Mouse (Mus musculus) cerebellum, postnatal 36 days (tissue): ENCODE measurements at regions not wholly inside any gene's neighbourhood (a gene's known extent, or its start where the extent isn't known, plus 50 kb on each side); places are given as distances from the start of the nearest gene placed in this dataset.
"Not testable (repeated sequence)": the region's sequence is repeated elsewhere in the genome, so short reads cannot be mapped to it uniquely, and the experiment has no call there.

Source experiments
- DNase-seq, 2 experiments: peaks; one replicate each; pipeline ENCODE4 v3.0.0; 2021 to 2022; ENCODE audit warnings: mixed read lengths in 2 of 2

DNA sequence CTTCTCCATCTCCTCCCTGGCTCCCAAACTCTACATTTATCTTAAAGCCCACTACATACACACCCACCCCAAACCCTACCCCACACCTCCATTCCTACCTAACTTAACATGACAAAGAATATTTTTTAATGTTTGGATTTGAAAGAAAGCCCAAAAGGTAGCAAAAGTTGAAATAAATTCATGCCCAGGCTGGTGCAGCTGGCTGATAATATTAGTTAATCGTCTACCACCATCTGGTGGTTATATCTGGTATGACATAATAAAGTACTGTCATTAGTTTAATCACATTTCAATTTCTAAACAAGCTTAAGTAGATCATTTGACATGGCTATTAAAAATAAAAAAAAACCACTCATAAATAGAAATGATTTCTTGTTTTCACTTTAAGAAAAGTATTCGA lies 389.8 kb upstream of the Klhl1 start:
- no peak for DNase-seq

- DNase-seq: no peak
Measured at GRCm38 (mm10) chr14:96879701-96880100, 360.8 kb upstream of the Klhl1 start.

- no peak for DNase-seq
Measured at GRCm38 (mm10) chr14:96871969-96872368, 353.1 kb upstream of the Klhl1 start.

DNA sequence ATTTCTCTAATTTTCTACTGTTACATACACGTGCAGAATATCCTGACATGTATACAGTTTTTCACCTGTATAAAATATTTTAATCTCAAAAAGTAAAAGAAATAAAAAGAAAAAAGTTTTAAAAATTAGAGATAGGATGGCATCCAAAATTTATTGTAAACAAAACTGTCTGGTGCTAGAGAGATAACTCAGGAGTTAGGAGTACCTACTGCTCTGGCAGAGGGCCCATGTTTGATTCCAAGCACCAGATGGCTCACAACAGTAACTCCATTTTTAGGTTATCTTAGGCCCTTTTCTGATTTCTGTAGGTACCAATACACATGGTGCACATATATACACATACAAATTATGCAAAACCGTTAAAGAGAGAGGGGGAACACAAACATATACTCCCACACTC lies 320.0 kb upstream of the Klhl1 start:
- DNase-seq: peak; percentile 14 to 18

GRCm38 (mm10) chr14:96825083-96825482 lies 306.2 kb upstream of the Klhl1 start:
- DNase-seq: no peak

DNA sequence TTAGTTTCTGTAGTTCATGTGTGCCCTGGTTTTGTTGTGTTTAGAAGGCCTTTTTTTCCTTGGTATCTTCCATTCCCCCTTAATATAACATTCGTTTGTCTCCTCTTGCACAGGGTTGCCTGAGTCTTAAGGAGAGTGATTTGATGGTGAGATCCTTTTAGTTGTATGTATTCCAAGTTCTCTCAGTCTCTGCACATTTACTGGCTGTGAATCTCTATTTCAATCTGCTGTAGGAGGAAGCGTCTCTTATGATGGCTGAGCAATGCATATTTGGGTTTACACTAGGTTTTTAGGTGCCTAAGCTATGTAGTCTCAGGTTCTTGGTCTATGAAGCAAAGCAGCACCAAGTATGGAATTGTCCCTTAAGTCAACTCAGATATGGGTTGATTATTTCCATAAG lies 296.8 kb upstream of the Klhl1 start:
- no peak for DNase-seq

DNA sequence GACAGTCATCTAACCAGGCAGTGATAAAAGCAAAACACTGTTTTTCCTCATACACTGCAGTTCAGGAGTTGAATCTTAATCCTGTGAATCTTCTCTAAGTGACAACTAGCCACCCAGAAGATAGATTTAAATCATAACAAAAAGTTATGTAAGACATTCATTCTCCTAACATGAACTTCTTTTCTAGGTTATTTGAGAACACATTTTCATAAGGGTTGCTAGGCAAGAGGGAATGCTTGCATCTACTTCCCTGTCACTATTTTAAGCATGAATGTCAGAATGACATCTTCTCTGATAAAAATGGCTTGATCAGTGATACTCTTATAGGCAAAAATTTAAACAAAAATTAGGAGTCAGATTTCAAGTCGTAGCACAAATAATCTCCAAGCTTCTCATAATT lies 286.4 kb upstream of the Klhl1 start:
- DNase-seq: no peak

DNA sequence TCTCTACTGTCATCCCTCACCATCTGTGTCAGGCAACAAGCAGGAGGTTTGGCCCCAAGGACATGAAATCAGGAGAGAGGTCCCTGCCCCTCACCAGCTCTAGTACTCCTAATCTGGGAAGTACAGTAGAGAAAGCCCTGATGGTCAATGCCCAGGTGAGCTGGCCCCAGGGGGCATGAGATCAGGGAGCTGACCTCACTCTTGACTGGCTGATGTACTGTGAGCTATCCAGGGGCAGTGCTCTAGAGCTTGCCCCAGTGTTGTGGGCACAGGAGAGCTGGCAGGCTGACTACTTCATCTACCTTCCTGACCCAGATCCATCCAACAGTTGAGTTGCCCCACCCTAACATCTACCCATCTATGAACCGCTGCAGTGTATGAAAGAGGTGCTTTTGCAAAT lies 275.9 kb upstream of the Klhl1 start:
- DNase-seq: no peak

DNA sequence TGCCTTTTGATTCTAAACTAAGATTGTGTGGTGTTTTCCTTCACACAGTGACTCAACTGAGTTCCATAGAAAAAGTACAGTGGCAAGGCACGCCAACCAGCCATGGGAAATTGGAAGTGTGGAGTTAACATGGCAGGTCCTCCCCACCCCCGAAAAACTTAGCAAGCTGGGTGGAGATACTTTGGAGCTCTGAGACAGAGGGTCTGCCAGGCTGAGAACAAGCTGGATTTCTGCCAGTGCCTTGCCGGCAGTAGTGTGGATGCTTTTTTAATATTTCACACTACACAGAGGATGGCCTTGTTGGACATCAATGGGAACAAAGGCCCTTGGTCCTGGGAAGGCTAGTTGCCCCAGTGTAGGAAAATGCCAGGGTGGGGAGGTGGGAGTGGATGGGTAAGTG lies 269.0 kb upstream of the Klhl1 start:
- DNase-seq: no peak

GRCm38 (mm10) chr14:96787286-96787685 lies 268.4 kb upstream of the Klhl1 start:
- no peak for DNase-seq

DNA sequence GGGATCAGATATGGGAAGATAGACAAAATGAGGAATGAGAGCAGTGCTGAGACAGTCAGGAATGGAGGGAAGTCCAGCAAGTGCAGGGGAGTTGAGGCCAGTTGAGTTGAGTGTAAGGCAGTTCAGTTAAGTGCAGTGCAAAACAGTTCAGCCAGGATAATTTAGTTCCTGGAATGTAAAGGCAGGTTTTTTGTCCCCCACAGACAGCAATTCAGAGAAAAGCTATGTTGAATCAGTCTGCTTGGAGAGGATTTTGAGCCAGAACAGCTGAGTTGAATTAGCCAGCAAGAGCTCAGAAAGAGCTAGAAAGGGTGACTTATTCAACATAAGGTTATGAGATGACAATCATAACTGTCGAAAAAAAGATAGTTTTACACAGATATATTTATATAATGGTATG lies 256.9 kb upstream of the Klhl1 start:
- DNase-seq: no peak

GRCm38 (mm10) chr14:96760591-96760990 lies 241.7 kb upstream of the Klhl1 start:
- no peak for DNase-seq

DNA sequence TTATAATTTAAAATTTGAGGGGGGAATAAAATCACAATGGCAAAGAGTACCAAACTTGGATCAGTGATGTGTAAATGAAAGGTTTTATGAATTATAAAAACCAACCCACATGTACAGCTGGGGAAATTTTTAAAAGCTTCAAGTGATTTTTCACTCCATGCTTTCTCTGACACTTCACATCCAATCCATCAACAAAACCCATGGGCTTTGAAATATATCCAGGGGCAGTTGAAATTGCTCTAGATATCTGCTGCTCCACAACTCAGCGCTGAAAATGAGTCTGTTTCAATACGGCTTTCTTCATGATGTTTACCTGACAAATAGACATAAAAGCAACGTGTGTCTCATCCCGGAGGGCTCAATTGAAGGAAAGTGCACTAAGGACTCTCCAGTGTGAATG lies 214.3 kb upstream of the Klhl1 start:
- no peak for DNase-seq

GRCm38 (mm10) chr14:96697086-96697485 lies 178.2 kb upstream of the Klhl1 start:
- DNase-seq: no peak

GRCm38 (mm10) chr14:96690923-96691322 lies 172.0 kb upstream of the Klhl1 start:
- no peak for DNase-seq

- no peak for DNase-seq
Measured at GRCm38 (mm10) chr14:96683943-96684342, 165.0 kb upstream of the Klhl1 start.

DNA sequence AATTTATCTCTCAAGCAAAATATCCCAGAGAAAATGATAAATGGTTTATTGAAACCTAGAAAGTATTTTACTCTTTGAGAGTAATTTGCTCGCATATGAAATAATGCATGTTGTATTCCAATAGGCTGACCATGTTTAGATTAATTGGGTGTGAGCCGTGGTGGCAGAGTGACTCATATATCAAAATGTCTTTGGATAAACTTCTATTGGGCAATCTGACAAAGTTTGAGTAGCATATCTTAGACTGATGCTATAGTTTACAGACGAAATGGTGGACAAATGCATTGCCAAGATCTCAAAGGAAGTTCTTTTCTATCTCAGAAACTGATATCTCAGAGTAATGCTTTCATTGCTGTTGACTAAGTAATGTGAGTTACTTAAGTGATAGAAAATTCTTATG lies 162.8 kb upstream of the Klhl1 start:
- DNase-seq: no peak

DNA sequence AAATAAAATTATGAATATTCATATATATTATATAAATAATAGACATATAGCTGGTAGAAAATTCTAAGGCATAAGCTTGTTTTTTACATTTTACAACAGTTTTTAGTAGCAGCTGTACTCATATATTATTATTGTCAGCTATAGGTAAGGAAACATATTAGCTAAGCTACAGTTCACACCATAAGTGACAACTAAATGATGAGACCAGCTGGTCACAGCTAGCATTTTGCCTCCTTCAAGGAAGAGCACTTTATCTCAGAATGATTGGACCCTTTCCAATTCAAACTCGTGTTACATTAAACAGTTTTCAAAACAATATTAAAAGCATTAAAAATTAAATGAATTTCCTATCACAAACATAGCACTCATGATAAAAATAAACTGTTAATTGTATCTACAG lies 157.3 kb upstream of the Klhl1 start:
- no peak for DNase-seq

DNA sequence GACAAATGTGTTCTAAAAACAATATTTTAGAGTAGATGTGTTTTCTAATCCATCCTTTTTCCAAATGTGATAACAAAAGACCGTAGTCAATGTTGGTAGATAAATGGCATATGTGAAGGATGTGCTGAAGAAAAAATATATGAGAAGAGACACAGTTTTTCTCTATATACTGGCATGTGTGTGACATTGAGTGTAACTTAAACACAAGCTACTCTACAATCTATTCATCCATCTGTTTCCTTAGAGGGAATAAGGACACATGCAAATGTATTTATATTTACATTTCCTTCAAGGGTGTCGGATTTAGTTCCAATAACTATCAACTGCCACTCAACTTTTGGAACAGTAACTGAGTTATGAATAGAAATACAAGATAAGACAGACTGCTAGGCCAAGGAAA lies 149.7 kb upstream of the Klhl1 start:
- DNase-seq: no peak

DNA sequence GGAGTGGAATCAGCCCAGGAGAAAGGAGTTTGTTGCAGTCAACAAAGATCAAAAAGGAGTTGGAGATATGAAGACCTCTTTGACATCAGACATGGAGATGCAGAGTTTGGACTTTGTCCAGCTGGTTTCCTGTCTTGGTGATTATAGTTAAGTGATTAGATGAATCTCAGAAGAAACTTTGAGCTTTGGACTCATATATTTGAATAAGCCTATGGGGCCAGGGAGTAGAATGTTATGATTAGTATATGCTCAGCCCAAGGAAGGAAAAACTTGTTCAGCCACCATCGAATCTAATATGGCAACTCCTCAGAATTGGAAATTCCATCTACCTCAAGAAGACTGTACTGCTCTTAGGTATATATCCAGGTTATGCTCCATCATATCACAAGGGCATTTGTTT lies 137.6 kb upstream of the Klhl1 start:
- DNase-seq: no peak

DNA sequence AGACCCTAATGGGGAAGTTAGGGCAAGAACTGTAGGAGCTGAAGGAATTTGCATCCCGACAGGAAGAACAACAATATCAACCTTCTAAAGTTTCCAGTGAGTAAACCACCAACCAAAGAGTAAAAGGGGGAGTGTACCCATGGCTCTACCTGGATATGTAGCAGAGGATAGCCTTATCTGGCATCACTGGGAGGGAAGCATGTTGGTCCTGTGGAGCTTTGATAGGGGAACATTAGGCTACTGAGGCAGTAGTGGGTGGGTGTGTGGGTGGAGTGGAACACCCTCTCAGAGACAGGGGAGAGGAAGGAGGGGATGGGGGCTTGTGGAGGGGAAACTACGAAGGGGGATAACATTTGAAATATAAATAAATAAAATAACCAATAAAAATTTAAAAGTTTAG lies 111.4 kb upstream of the Klhl1 start:
- no peak for DNase-seq

- DNase-seq: no peak
Measured at GRCm38 (mm10) chr14:96606736-96607135, 87.8 kb upstream of the Klhl1 start.

DNA sequence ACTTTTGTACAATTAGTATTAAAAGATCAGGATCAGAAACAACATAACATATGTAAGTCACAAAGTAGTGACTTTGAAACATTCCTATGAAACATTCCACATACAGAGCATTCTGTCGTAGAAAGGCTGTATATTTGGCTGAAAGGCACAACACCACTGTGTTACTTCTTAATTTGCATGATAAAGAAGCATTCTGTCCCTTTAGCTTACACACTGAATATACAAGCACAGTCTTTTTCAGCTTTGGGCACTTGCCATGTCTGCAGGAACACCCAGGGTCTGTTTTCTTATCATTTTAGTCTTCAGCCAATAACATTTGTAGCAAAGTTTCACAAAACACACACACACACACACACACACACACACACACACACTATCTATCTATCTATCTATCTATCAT lies 82.2 kb upstream of the Klhl1 start:
- not testable (repeated sequence) for DNase-seq

DNA sequence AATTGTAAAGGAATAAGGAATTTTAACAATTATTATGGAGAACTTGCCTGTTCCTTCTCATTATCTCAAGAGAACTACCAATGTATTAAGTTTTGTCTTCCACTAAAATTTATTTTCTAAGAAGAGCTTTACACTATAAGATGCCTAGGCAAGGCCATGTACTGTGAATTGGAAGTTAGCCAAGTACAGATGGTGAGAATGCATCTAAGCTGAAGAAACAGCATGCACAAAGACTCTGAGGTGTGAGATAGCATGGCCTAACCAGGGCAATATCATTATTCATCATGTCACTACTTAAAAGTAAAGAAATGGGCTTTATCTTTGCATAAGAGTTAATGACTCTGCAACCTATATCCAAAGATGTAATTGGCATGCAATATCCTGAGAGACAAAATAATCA lies 73.1 kb upstream of the Klhl1 start:
- no peak for DNase-seq
